Mouse (Mus musculus) hindbrain, embryonic 15.5 days (tissue): ENCODE results near the gene Zbtb20. TPM values are rescaled to one million over a fixed set of nuclear protein-coding genes. Genes with fewer than 3 reads are reported as not detected.

Experiments used
- ATAC-seq: fragments of 200-750 bp; cut with Nextera tagmentation; 2 replicates; pipeline ENCODE4 v1.8.0; 2017; ENCODE audit warnings: low read depth, moderate number of reproducible peaks, moderate TSS enrichment; ENCODE audit not compliant: low FRiP score
- H3K27ac ChIP-seq: fragments of 300-500 bp; sonication (generic); replicated peaks from 2 replicates; pipeline ENCODE4 v1.5.1; 2015; ENCODE audit warnings: mild to moderate bottlenecking, inconsistent platforms
- H3K27me3 ChIP-seq: fragments of 300-500 bp; sonication (generic); 2 replicates; pipeline ENCODE4 v1.6.1; 2015; ENCODE audit warnings: control low read depth, inconsistent platforms
- H3K36me3 ChIP-seq: fragments of 300-500 bp; sonication (generic); 2 replicates; pipeline ENCODE4 v1.6.1; 2015; ENCODE audit warnings: control low read depth, inconsistent platforms
- H3K4me1 ChIP-seq: fragments of 300-500 bp; sonication (generic); replicated peaks from 2 replicates; pipeline ENCODE4 v1.6.1; 2015; ENCODE audit warnings: control low read depth, inconsistent platforms
- H3K4me2 ChIP-seq: fragments of 300-500 bp; sonication (generic); 2 replicates; pipeline ENCODE4 v1.6.1; 2015; ENCODE audit warnings: moderate library complexity, mild to moderate bottlenecking, inconsistent platforms
- H3K4me3 ChIP-seq: fragments of 300-500 bp; sonication (generic); 2 replicates; pipeline ENCODE4 v1.5.1; 2015; ENCODE audit warnings: mild to moderate bottlenecking, inconsistent platforms
- H3K9ac ChIP-seq: fragments of 300-500 bp; sonication (generic); 2 replicates; pipeline ENCODE4 v1.6.1; 2015; ENCODE audit warnings: inconsistent platforms
- H3K9me3 ChIP-seq: fragments of 300-500 bp; sonication (generic); 2 replicates; pipeline ENCODE4 v1.6.1; 2016; ENCODE audit warnings: control low read depth, inconsistent platforms
- WGBS: fragments of 180-500 bp; shearing (Covaris S2); methylation state at CpG from one replicate; pipeline ENCODE4 v1.1.7; 2015; 5-methylcytosine and 5-hydroxymethylcytosine counted together
- polyA plus RNA-seq: library from polyadenylated mRNA; unstranded; fragments of >200 nt; fragmentation: Nextera tagmentation; extraction: Ambion mirVana; gene quantifications from 2 replicates; pipeline ENCODE4 v1.2.1, GENCODE M21; 2015

Gene Zbtb20
- polyA plus RNA-seq, 1 experiment from 2014 or later = 60.9 TPM

GRCm38 (mm10) chr16:43462470-43463455 lies 587.1 kb downstream of the Zbtb20 start:
- ATAC-seq = peak; percentile 66; the same call in 1 of the 2 replicates
- Histone ChIP-seq H3K4me1 (peaks cover 30% of the 10 kb centered on the region), H3K27ac (peak overlapping the region; percentile 27; the same call in 1 of the 2 replicates), H3K27me3 (no peaks in the 10 kb centered on the region), H3K4me2 (no peak overlapping the region), H3K9me3 (no peaks in the 10 kb centered on the region), H3K4me3 (no peak overlapping the region), H3K36me3 (no peaks in the 10 kb centered on the region), H3K9ac (no peak overlapping the region)
- 48% methylated on average over 11 of the region's 11 CpGs for WGBS

GRCm38 (mm10) chr16:43463684-43464475 lies 588.2 kb downstream of the Zbtb20 start:
- Histone ChIP-seq H3K9ac (no peak overlapping the region), H3K36me3 (no peaks in the 10 kb centered on the region), H3K27ac (peak overlapping the region; percentile 49; the same call in 1 of the 2 replicates), H3K4me2 (no peak overlapping the region), H3K9me3 (no peaks in the 10 kb centered on the region), H3K27me3 (no peaks in the 10 kb centered on the region), H3K4me1 (peaks cover 30% of the 10 kb centered on the region), H3K4me3 (no peak overlapping the region)
- WGBS = 30% methylated on average over 13 of the region's 13 CpGs
- ATAC-seq = peak; percentile 63; the same call in 1 of the 2 replicates

GRCm38 (mm10) chr16:43464476-43465080 lies 588.9 kb downstream of the Zbtb20 start:
- Histone ChIP-seq H3K4me1 (peaks cover 30% of the 10 kb centered on the region), H3K4me3 (no peak overlapping the region), H3K27me3 (no peaks in the 10 kb centered on the region), H3K4me2 (no peak overlapping the region), H3K9ac (no peak overlapping the region), H3K9me3 (no peaks in the 10 kb centered on the region), H3K27ac (0 out of 2 replicates have a peak overlapping the region, but pooled peaks have one; percentile 49), H3K36me3 (no peaks in the 10 kb centered on the region)
- 37% methylated on average over 10 of the region's 10 CpGs for WGBS
- peak; percentile 60; the same call in 1 of the 2 replicates for ATAC-seq

- H3K4me1 ChIP-seq = peaks cover 30% of the 10 kb centered on the region
- H3K27ac ChIP-seq = no peak overlapping the region
- 0 out of 2 replicates have a peak, but pooled peaks have one; percentile 21 for ATAC-seq
- no peak overlapping the region for H3K9ac ChIP-seq
- no peak overlapping the region for H3K4me2 ChIP-seq
- H3K36me3 ChIP-seq = no peaks in the 10 kb centered on the region
- H3K27me3 ChIP-seq = no peaks in the 10 kb centered on the region
- 57% methylated on average over 3 of the region's 3 CpGs for WGBS
- H3K4me3 ChIP-seq = no peak overlapping the region
- H3K9me3 ChIP-seq = no peaks in the 10 kb centered on the region
Measured at GRCm38 (mm10) chr16:43465368-43465839, 589.7 kb downstream of the Zbtb20 start.

GRCm38 (mm10) chr16:43465921-43466748 lies 590.5 kb downstream of the Zbtb20 start:
- no peaks in the 10 kb centered on the region for H3K9me3 ChIP-seq
- WGBS = 79% methylated on average over 9 of the region's 9 CpGs
- no peak for ATAC-seq
- no peak overlapping the region for H3K27ac ChIP-seq
- H3K9ac ChIP-seq = no peak overlapping the region
- H3K4me2 ChIP-seq = no peak overlapping the region
- no peaks in the 10 kb centered on the region for H3K36me3 ChIP-seq
- peaks cover 30% of the 10 kb centered on the region for H3K4me1 ChIP-seq
- no peaks in the 10 kb centered on the region for H3K27me3 ChIP-seq
- no peak overlapping the region for H3K4me3 ChIP-seq

- 51% methylated on average over 2 of the region's 2 CpGs for WGBS
- Histone ChIP-seq H3K4me1 (peaks cover 30% of the 10 kb centered on the region), H3K9me3 (no peaks in the 10 kb centered on the region), H3K4me3 (no peak overlapping the region), H3K36me3 (no peaks in the 10 kb centered on the region), H3K27ac (no peak overlapping the region), H3K9ac (no peak overlapping the region), H3K4me2 (no peak overlapping the region), H3K27me3 (no peaks in the 10 kb centered on the region)
- ATAC-seq = no peak
Measured at GRCm38 (mm10) chr16:43466749-43467065, 591.0 kb downstream of the Zbtb20 start.

DNA sequence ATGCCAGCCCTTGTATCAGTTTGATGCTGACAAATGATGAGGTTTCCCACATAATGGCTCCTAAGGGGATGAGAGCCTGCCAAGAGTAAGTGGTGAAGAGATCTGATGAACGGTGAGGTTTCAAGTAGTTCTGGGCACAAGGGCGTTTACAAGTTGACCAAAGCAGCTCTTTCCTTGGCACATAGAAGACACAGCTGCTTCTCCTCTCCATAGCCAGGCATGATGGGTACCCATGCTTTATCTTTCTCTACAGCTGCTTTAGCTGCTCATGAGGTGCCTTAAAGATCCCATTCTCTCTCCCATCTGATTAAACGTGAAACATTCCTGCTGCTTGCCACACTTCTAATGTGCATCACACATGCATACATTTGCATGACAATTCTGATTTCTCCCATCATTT lies 595.4 kb downstream of the Zbtb20 start:
- Histone ChIP-seq H3K4me3 (no peak overlapping the region), H3K4me1 (0 out of 2 replicates have a peak, but pooled peaks cover 9% of the 10 kb centered on the region), H3K36me3 (no peaks in the 10 kb centered on the region), H3K4me2 (no peak overlapping the region), H3K27ac (no peak overlapping the region), H3K27me3 (no peaks in the 10 kb centered on the region), H3K9ac (no peak overlapping the region), H3K9me3 (no peaks in the 10 kb centered on the region)
- no peak for ATAC-seq
- WGBS = 77% methylated on average over 3 of the region's 3 CpGs

DNA sequence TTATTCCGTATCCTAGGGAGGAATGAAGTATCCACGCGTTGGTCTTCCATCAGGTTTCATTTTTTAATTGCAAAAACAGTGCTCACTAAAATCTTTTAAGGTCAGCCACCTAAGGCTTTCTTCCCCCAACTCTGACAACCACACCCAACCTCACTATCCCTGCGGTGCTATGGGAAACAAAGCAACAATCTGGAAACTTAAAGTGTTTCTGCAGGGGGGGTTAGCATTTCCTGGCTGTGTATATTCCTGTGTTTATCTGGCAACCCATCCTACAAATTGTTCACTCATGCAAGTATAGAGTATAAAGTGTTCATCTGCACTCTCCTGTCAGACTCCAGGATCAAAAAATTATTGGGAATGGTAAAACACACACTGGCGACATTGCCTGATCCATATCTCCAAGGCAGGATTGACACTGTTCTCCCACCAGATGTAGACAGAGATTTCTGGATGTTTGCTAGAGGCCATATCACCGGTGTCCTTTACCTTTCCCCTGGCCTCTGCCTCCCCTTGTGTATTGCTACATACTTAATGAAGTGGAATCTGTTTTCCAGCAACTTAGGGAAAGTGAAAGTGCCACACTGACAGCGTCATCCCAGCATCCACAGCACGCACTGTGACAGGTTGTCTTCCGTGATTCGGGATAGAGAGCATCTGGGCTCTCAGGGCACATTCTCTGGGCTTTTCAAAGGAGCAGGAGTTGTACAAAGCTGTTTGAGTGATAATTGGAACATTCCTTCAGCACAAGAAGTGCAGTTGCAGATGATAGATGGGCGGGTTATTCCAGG lies 599.5 kb downstream of the Zbtb20 start:
- no peaks in the 10 kb centered on the region for H3K9me3 ChIP-seq
- WGBS = 85% methylated on average over 11 of the region's 11 CpGs

GRCm38 (mm10) chr16:43476921-43477320 lies 601.2 kb downstream of the Zbtb20 start:
- Histone ChIP-seq H3K4me2 (no peak overlapping the region), H3K4me1 (no peaks in the 10 kb centered on the region), H3K27me3 (no peaks in the 10 kb centered on the region), H3K9me3 (no peaks in the 10 kb centered on the region), H3K27ac (no peak overlapping the region), H3K36me3 (no peaks in the 10 kb centered on the region), H3K4me3 (no peak overlapping the region), H3K9ac (no peak overlapping the region)
- ATAC-seq = no peak
- 81% methylated on average over 3 of the region's 3 CpGs for WGBS

More for the DNA sequence above, 599.5 kb downstream of the Zbtb20 start:
- H3K4me1 ChIP-seq = no peaks in the 10 kb centered on the region
- H3K9ac ChIP-seq = no peak overlapping the region
- no peak overlapping the region for H3K27ac ChIP-seq
- no peaks in the 10 kb centered on the region for H3K27me3 ChIP-seq
- H3K36me3 ChIP-seq = no peaks in the 10 kb centered on the region
- no peak overlapping the region for H3K4me2 ChIP-seq
- ATAC-seq = no peak
- H3K4me3 ChIP-seq = no peak overlapping the region

- Histone ChIP-seq H3K27ac (no peak overlapping the region), H3K9ac (no peak overlapping the region), H3K4me1 (no peaks in the 10 kb centered on the region), H3K36me3 (no peaks in the 10 kb centered on the region), H3K4me3 (no peak overlapping the region), H3K9me3 (no peaks in the 10 kb centered on the region), H3K27me3 (no peaks in the 10 kb centered on the region), H3K4me2 (no peak overlapping the region)
- 87% methylated on average over 1 of the region's 1 CpGs for WGBS
- no peak for ATAC-seq
Measured at GRCm38 (mm10) chr16:43478352-43478751, 602.7 kb downstream of the Zbtb20 start.
